Mouse (Mus musculus) stomach, embryonic 14.5 days (tissue): Measurements from ENCODE around the gene Tbca. TPM values are rescaled to one million over a fixed set of nuclear protein-coding genes. Genes with fewer than 3 reads are reported as not detected.
A peak's percentile ranks its signal among the peaks of the same experiment; 100 is the strongest.

Experiments used
- ATAC-seq: fragments of 200-750 bp; cut with Nextera tagmentation; 2 replicates; pipeline ENCODE4 v1.8.0; 2017; ENCODE audit warnings: low read depth, moderate TSS enrichment; ENCODE audit not compliant: insufficient number of reproducible peaks, insufficient read depth, low FRiP score
- H3K27ac ChIP-seq: fragments of 300-500 bp; sonication (generic); 2 replicates; pipeline ENCODE4 v1.5.1; 2014; ENCODE audit warnings: mild to moderate bottlenecking, low read length, moderate library complexity, mixed read lengths
- H3K27me3 ChIP-seq: fragments of 300-500 bp; sonication (generic); 2 replicates; pipeline ENCODE4 v1.6.1; 2014; ENCODE audit warnings: low read length, control low read depth, mixed read lengths; ENCODE audit not compliant: control insufficient read depth, insufficient read depth
- H3K36me3 ChIP-seq: fragments of 300-500 bp; sonication (generic); 2 replicates; pipeline ENCODE4 v1.6.1; 2014; ENCODE audit warnings: mild to moderate bottlenecking, control low read depth, low read length, moderate library complexity, mixed read lengths; ENCODE audit not compliant: control insufficient read depth, insufficient read depth
- H3K4me1 ChIP-seq: fragments of 300-500 bp; sonication (generic); 2 replicates; pipeline ENCODE4 v1.6.1; 2014; ENCODE audit warnings: low read length, control low read depth, mixed read lengths; ENCODE audit not compliant: control insufficient read depth, insufficient read depth
- H3K4me2 ChIP-seq: fragments of 300-500 bp; sonication (generic); replicated peaks from 2 replicates; pipeline ENCODE4 v1.6.1; 2014; ENCODE audit warnings: low read depth, low read length, control low read depth
- H3K4me3 ChIP-seq: fragments of 300-500 bp; sonication (generic); 2 replicates; pipeline ENCODE4 v1.5.1; 2014; ENCODE audit warnings: low read depth, low read length, control low read depth
- H3K9ac ChIP-seq: fragments of 300-500 bp; sonication (generic); replicated peaks from 2 replicates; pipeline ENCODE4 v1.6.1; 2014; ENCODE audit warnings: low read depth, mild to moderate bottlenecking, control low read depth, low read length, moderate library complexity, mixed read lengths
- H3K9me3 ChIP-seq: fragments of 300-500 bp; sonication (generic); 2 replicates; pipeline ENCODE4 v1.6.1; 2016; ENCODE audit warnings: low read depth, low read length, control low read depth; ENCODE audit not compliant: control insufficient read depth
- WGBS: fragments of 180-500 bp; shearing (Covaris S2); extraction: QIAGEN DNeasy Blood & Tissue Kit; methylation state at CpG from one replicate; pipeline ENCODE4 v1.1.7; 2014; 5-methylcytosine and 5-hydroxymethylcytosine counted together
- polyA plus RNA-seq: library from polyadenylated mRNA; unstranded; fragments of >200 nt; fragmentation: Nextera tagmentation; extraction: Ambion mirVana; gene quantifications from 2 replicates; pipeline ENCODE4 v1.2.1, GENCODE M21; 2014

Tbca gene
- polyA plus RNA-seq, 1 experiment from 2014 or later: 251 TPM

- Histone ChIP-seq H3K9ac (no peak overlapping the region), H3K4me1 (peaks cover 13% of the 10 kb centered on the region), H3K36me3 (no peaks in the 10 kb centered on the region), H3K27me3 (peaks cover 81% of the 10 kb centered on the region), H3K27ac (no peak overlapping the region), H3K4me3 (peak overlapping the region; percentile 19; the same call in 1 of the 2 replicates), H3K4me2 (peak overlapping the region; percentile 29; the same call in 1 of the 2 replicates), H3K9me3 (no peaks in the 10 kb centered on the region)
- peak; percentile 33; the same call in 1 of the 2 replicates for ATAC-seq
- 1% methylated on average over 80 of the region's 81 CpGs for WGBS
Measured at GRCm38 (mm10) chr13:94885291-94886235, 96.9 kb downstream of the Tbca start.

Other genes starting within 250 kb of the Tbca start
- not detected in 2 replicates for gene Otp, start 86.7 kb downstream of the Tbca start, polyA plus RNA-seq
- 24.3 and 26.5 TPM in 2 replicates for gene Wdr41, start 187.4 kb downstream of the Tbca start, polyA plus RNA-seq